Mouse (Mus musculus) stomach, embryonic 14.5 days (tissue): ENCODE measurements around the gene Cubn. TPM values are rescaled to one million over a fixed set of nuclear protein-coding genes. Genes with fewer than 3 reads are reported as not detected.

Experiments used
- ATAC-seq: fragments of 200-750 bp; cut with Nextera tagmentation; 2 replicates; pipeline ENCODE4 v1.8.0; 2017; ENCODE audit warnings: low read depth, moderate TSS enrichment; ENCODE audit not compliant: insufficient number of reproducible peaks, insufficient read depth, low FRiP score
- H3K27ac ChIP-seq: fragments of 300-500 bp; sonication (generic); 2 replicates; pipeline ENCODE4 v1.5.1; 2014; ENCODE audit warnings: mild to moderate bottlenecking, low read length, moderate library complexity, mixed read lengths
- H3K27me3 ChIP-seq: fragments of 300-500 bp; sonication (generic); 2 replicates; pipeline ENCODE4 v1.6.1; 2014; ENCODE audit warnings: low read length, control low read depth, mixed read lengths; ENCODE audit not compliant: control insufficient read depth, insufficient read depth
- H3K36me3 ChIP-seq: fragments of 300-500 bp; sonication (generic); 2 replicates; pipeline ENCODE4 v1.6.1; 2014; ENCODE audit warnings: mild to moderate bottlenecking, control low read depth, low read length, moderate library complexity, mixed read lengths; ENCODE audit not compliant: control insufficient read depth, insufficient read depth
- H3K4me1 ChIP-seq: fragments of 300-500 bp; sonication (generic); 2 replicates; pipeline ENCODE4 v1.6.1; 2014; ENCODE audit warnings: low read length, control low read depth, mixed read lengths; ENCODE audit not compliant: control insufficient read depth, insufficient read depth
- H3K4me2 ChIP-seq: fragments of 300-500 bp; sonication (generic); replicated peaks from 2 replicates; pipeline ENCODE4 v1.6.1; 2014; ENCODE audit warnings: low read depth, low read length, control low read depth
- H3K4me3 ChIP-seq: fragments of 300-500 bp; sonication (generic); 2 replicates; pipeline ENCODE4 v1.5.1; 2014; ENCODE audit warnings: low read depth, low read length, control low read depth
- H3K9ac ChIP-seq: fragments of 300-500 bp; sonication (generic); replicated peaks from 2 replicates; pipeline ENCODE4 v1.6.1; 2014; ENCODE audit warnings: low read depth, mild to moderate bottlenecking, control low read depth, low read length, moderate library complexity, mixed read lengths
- H3K9me3 ChIP-seq: fragments of 300-500 bp; sonication (generic); 2 replicates; pipeline ENCODE4 v1.6.1; 2016; ENCODE audit warnings: low read depth, low read length, control low read depth; ENCODE audit not compliant: control insufficient read depth
- WGBS: fragments of 180-500 bp; shearing (Covaris S2); extraction: QIAGEN DNeasy Blood & Tissue Kit; methylation state at CpG from one replicate; pipeline ENCODE4 v1.1.7; 2014; 5-methylcytosine and 5-hydroxymethylcytosine counted together
- polyA plus RNA-seq: library from polyadenylated mRNA; unstranded; fragments of >200 nt; fragmentation: Nextera tagmentation; extraction: Ambion mirVana; gene quantifications from 2 replicates; pipeline ENCODE4 v1.2.1, GENCODE M21; 2014

The Cubn gene
- polyA plus RNA-seq, 1 experiment from 2014 or later: 0.04 TPM

DNA sequence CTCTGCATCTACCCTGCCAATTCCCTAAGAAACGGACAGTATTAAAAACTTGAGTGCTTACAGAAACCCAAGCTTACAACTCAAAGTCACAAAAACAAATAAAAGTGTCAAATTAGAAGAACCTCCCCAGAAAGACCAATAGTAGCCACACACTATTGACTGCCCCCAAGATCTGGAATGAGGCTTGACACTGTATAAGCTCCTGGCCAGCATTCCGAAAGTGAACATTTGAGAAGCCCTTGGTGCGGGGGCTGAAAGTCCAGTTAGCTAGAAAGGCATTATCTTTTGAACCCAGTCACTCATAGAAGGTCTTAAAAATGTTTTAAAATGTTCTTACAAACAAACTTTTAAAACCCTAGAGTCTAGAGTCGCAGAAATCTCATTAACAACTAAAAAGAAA is 93.1 kb downstream of the Cubn start:
- H3K9me3 ChIP-seq: no peaks in the 10 kb centered on the region
- H3K4me1 ChIP-seq: 0 out of 2 replicates have a peak, but pooled peaks cover 5% of the 10 kb centered on the region
- no peak for ATAC-seq
- H3K9ac ChIP-seq: no peak overlapping the region
- H3K27ac ChIP-seq: no peak overlapping the region
- 57% methylated on average over 4 of the region's 4 CpGs for WGBS
- no peak overlapping the region for H3K4me3 ChIP-seq
- H3K4me2 ChIP-seq: no peak overlapping the region
- no peaks in the 10 kb centered on the region for H3K27me3 ChIP-seq
- no peaks in the 10 kb centered on the region for H3K36me3 ChIP-seq

DNA sequence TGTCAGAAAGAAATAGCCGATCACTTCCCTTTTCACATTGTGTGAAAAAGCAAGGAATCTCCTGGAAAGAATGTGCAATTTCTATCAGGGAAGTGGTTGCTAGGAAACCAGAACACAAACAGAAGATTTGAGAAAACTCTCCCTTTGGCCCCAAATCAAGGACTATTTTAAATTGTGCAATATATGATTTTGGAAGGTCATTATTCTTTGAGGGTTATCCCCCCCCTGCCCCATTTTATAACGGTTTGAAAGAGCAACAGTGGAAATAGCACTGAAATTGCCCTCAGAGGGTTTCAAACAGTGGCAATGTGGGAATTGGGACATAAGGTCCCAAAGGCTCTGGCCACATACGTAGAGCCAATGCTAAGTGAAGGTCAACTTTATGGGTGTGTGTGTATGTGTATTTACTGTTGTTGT is 95.5 kb downstream of the Cubn start:
- no peak for ATAC-seq
- 26% methylated on average over 3 of the region's 3 CpGs for WGBS

DNA sequence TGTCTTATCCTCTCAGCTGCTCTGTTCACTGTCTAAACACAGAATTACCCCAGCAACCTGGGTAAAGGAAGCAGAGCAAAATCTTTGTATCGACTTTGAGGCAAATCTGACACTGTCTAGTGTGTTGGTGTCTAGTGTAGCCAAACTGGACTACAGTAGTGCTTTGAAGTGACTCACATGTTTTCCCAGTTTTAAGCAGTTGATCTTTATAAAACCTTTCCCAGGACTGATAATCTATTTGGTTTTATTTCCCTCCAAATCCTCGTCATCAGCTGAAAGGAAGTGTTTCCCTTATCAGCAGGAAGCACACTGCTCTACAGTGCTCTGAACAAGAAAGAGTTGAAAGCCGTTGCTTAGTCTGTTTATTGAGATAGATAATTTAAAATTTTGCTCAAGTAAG is 100.6 kb downstream of the Cubn start:
- WGBS: 49% methylated on average over 3 of the region's 3 CpGs
- H3K4me3 ChIP-seq: no peak overlapping the region
- H3K27ac ChIP-seq: no peak overlapping the region
- H3K27me3 ChIP-seq: no peaks in the 10 kb centered on the region
- no peak for ATAC-seq
- no peak overlapping the region for H3K4me2 ChIP-seq
- no peaks in the 10 kb centered on the region; the same call in 1 of the 2 replicates for H3K4me1 ChIP-seq
- H3K9ac ChIP-seq: no peak overlapping the region
- H3K9me3 ChIP-seq: no peaks in the 10 kb centered on the region
- H3K36me3 ChIP-seq: no peaks in the 10 kb centered on the region

More for the DNA sequence above, 95.5 kb downstream of the Cubn start:
- Histone ChIP-seq H3K27ac (no peak overlapping the region), H3K4me1 (0 out of 2 replicates have a peak, but pooled peaks cover 5% of the 10 kb centered on the region), H3K9ac (no peak overlapping the region), H3K4me3 (no peak overlapping the region), H3K27me3 (no peaks in the 10 kb centered on the region), H3K36me3 (no peaks in the 10 kb centered on the region), H3K4me2 (no peak overlapping the region), H3K9me3 (no peaks in the 10 kb centered on the region)

DNA sequence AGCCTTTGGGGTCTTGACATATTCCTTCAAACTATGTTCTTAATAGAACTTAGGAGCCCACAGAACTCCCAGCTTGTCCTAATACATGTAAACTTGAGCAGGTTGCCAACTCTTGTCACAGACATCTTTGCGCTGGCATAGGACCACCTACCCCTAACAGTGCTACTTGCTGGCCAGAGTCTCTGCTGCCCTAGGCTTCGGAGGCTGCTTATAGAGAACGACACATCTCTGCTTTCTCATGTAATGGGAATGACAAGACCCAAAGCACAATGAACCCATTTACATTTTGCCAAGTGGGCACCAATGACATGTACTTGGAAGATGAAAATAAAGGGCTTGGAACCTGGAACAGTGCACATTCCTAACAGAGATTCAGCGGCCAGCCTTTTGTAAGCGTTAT is 105.0 kb downstream of the Cubn start:
- Histone ChIP-seq H3K36me3 (no peaks in the 10 kb centered on the region), H3K9ac (no peak overlapping the region), H3K4me3 (no peak overlapping the region), H3K4me2 (no peak overlapping the region), H3K27ac (no peak overlapping the region), H3K27me3 (no peaks in the 10 kb centered on the region), H3K4me1 (peaks cover 4% of the 10 kb centered on the region; the same call in 1 of the 2 replicates), H3K9me3 (no peaks in the 10 kb centered on the region)
- 94% methylated on average over 5 of the region's 5 CpGs for WGBS
- ATAC-seq: no peak

DNA sequence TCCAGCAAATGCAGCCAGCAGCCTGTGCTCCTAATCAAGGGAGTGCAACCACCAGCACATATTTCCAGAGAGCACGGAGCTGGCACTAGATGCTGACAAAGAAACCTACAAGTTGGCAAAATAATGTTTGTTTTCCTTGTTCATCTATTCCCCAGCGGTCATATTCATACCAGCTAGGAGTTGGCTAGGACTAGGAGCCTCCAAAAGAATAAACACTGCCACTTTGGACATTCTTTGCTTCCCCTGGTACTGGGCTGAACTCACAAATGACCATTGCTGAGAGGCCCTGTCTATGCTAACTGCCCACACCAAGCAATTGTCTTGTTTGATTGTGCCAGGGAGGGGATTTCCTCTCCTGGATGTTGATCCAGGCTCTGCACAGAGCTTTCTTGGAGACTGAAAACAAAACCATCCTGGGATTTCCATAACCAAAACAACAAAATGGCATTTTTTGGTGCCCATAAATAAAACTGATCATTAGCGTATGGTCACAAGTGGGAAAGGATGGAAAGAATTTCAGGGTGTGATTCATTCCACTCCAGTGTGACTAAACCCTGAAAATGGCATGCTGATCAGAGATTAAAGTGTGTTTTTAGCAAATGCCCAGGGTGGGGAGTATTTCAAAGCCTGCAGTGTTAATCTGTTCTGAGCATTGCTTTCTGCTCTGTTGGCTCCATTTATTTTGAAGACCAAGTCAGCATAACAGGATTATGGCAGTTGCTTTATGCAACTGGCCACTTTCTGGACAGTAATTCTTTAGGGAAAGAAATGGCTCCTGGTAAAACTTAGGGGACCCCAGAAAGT is 105.9 kb downstream of the Cubn start:
- no peaks in the 10 kb centered on the region for H3K27me3 ChIP-seq
- no peak for ATAC-seq
- no peak overlapping the region for H3K4me2 ChIP-seq
- H3K36me3 ChIP-seq: no peaks in the 10 kb centered on the region
- peaks cover 4% of the 10 kb centered on the region; the same call in 1 of the 2 replicates for H3K4me1 ChIP-seq
- H3K27ac ChIP-seq: no peak overlapping the region; the same call in 1 of the 2 replicates
- H3K4me3 ChIP-seq: no peak overlapping the region
- WGBS: 58% methylated on average over 3 of the region's 3 CpGs
- no peaks in the 10 kb centered on the region for H3K9me3 ChIP-seq
- H3K9ac ChIP-seq: no peak overlapping the region

DNA sequence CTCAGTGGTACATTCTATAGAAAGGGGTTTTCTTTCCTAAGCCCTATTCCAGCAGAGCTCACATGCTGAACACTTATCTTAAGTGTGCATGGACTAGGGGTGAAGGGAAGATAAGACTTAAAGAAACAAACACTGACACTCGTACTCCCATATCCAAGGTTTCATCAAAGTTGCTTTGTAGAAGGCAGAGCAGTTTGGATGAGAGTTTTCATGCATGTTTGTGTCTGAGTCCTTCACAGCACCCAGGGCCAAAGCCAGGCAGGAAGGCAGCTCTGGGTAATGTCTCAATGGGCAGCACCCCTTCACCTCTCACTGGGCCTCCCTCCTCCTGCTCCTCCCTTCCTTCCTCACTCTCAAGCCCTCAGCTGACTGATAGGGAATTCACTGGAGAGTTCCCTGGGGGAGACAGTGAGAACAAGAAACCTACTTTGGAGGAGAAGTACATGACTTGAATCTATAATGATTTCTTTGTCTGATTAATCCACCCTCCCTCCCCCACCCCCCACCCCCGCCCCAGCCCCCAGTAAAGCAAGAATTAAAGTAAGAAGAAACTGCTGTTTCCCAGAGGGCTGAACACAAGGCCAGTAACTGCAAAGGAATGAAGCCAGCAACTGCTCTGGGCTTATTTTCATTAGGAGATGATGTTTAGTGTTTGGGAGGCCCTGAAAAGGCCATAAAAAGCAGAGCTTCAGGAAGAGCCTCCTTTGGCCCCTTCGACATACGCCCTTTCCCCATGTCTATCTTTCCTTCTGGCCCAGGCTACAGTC is 106.7 kb downstream of the Cubn start:
- no peak overlapping the region for H3K4me3 ChIP-seq
- WGBS: 40% methylated on average over 4 of the region's 4 CpGs
- ATAC-seq: peak; percentile 76; the same call in 1 of the 2 replicates
- no peaks in the 10 kb centered on the region for H3K36me3 ChIP-seq
- no peak overlapping the region for H3K4me2 ChIP-seq
- no peaks in the 10 kb centered on the region for H3K9me3 ChIP-seq
- H3K9ac ChIP-seq: no peak overlapping the region
- no peaks in the 10 kb centered on the region for H3K27me3 ChIP-seq
- H3K27ac ChIP-seq: peak overlapping the region; percentile 58; the same call in 1 of the 2 replicates
- peaks cover 4% of the 10 kb centered on the region; the same call in 1 of the 2 replicates for H3K4me1 ChIP-seq

DNA sequence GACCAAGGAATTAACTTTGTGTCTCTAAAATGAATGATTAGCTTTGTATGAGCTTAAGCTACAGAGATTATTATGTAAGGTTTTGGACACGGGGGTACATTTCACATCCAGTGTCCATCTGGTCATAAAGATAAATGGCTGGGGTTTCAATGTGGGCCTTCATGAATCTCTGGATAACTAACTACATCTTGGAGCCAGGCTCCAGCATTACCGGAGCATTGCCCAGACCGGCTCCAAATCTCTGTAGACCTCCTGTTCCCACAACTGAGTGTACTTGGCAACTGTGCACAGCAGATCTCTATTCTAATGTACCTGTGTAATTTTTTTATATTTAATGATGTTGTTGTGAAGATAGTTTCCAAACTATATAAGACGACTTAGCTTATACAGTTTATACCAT is 115.4 kb downstream of the Cubn start:
- no peak overlapping the region for H3K27ac ChIP-seq
- no peak overlapping the region for H3K4me3 ChIP-seq
- H3K27me3 ChIP-seq: no peaks in the 10 kb centered on the region
- no peaks in the 10 kb centered on the region for H3K9me3 ChIP-seq
- H3K4me2 ChIP-seq: no peak overlapping the region
- 70% methylated on average over 4 of the region's 4 CpGs for WGBS
- no peak for ATAC-seq
- no peaks in the 10 kb centered on the region for H3K36me3 ChIP-seq
- no peak overlapping the region for H3K9ac ChIP-seq
- H3K4me1 ChIP-seq: peaks cover 18% of the 10 kb centered on the region

DNA sequence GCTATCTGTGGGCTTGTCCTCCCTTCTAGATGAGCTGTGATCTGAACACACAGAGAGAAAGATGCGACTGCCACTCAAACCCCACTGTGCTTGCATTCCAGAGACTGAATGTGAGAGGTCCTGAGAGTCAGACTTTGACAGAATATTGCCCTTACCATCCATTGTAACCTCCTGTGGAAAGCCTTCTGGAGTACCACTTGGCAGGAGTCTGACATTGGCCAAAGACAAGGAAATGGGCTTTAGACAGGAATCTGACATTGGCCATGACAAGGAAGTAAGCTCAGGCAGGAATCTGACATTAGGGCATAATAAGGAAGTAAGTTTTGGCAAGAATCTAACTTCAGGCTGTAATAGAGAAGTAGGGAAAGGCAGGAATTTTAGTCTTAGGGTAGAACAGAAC is 118.3 kb downstream of the Cubn start:
- 77% methylated on average over 1 of the region's 1 CpGs for WGBS
- Histone ChIP-seq H3K27ac (peak overlapping the region; percentile 94; the same call in 1 of the 2 replicates), H3K9ac (no peak overlapping the region), H3K4me1 (peaks cover 24% of the 10 kb centered on the region), H3K9me3 (no peaks in the 10 kb centered on the region), H3K36me3 (no peaks in the 10 kb centered on the region), H3K27me3 (no peaks in the 10 kb centered on the region), H3K4me2 (no peak overlapping the region), H3K4me3 (no peak overlapping the region)
- no peak for ATAC-seq
